Mouse (Mus musculus) layer of hippocampus, postnatal 14 days (tissue): ENCODE measurements at regions not wholly inside any gene's neighbourhood (a gene's known extent, or its start where the extent isn't known, plus 50 kb on each side); places are given as distances from the start of the nearest gene placed in this dataset.

ENCODE experiments used
- DNase-seq, 2 experiments: peaks; one replicate each; pipeline ENCODE4 v3.0.0; 2021 to 2022; ENCODE audit warnings: low spot score in 2 of 2, mixed read lengths in 1 of 2

DNA sequence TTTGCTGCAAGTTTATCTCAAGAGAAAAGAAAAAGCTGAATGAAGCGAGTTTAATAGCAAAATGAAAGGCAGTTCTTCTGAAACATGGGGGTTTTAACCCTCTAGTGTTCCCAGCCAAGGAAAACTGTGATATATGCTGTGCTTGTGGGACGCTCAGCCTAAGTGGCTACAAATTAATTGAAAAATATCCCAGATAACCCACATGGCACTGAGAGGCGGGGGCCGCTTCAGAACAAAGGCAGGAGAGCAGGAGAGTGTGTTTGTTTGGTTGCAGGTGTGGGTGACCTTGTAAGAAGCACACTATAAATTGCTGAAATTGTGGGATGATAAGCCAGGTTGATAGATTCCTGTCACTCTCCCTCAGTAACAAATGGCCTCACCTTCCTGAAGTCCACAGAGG is 154.7 kb upstream of the Mpped2 start:
- DNase-seq, result no peak

DNA sequence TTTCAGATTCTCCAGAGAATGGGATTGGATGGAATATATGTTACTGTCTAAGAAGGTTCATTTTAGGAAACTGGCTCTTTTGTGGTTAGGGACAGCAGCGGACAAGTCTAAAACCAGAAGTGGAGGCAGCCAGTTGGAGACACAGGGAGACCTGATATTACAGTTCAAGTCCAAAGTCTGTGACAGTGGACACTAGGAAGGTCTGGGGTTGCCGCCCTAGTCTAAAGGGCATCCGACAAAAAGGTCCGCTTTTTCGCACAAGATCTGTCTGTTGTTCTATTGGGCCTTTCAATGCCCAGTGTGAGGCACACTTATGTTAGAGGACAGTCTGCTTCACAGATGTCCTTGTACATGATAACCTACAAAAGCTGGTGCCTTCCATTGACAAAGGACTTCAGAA is 152.9 kb upstream of the Mpped2 start:
- no peak for DNase-seq

DNA sequence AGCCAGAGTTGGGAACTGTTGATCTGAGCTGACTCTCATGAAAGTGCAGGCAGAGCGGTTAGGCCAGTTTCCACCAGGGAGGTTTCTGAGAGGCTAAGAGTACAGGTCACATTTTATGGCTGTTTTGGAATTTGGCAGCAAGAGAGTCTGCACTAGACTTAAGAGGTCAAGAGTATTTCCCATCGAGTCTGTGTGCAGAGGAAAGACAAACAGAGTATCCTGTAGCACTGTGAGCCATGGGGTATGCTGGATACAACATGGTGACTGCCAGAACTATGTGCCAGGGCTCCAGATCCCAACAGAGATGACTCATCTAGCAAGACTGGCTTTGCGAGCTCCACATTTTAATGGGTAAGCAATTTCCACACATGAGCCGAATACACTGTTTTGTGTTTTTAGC is 146.0 kb upstream of the Mpped2 start:
- DNase-seq, result peak; percentile 9 to 22

DNA sequence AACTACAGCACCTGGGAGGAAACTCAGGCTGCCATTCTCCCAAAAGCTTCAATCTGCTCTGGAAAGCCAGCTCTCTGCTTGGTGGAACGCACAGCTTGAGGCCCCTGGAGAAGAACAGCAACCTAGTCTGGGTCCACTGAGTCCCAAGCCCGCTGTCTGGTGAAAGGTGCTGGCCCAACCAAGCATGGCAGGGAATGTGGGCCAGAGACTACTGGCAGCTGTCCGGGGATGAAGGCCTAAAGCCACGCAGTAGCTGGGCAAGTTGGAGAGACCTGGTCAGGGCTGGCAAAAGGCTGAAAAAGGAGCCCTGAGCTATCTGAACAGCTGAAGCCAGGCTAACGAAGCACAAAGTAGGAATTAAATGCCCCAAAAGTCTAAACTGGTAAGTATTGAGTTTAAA is 139.4 kb upstream of the Mpped2 start:
- DNase-seq, result no peak

DNA sequence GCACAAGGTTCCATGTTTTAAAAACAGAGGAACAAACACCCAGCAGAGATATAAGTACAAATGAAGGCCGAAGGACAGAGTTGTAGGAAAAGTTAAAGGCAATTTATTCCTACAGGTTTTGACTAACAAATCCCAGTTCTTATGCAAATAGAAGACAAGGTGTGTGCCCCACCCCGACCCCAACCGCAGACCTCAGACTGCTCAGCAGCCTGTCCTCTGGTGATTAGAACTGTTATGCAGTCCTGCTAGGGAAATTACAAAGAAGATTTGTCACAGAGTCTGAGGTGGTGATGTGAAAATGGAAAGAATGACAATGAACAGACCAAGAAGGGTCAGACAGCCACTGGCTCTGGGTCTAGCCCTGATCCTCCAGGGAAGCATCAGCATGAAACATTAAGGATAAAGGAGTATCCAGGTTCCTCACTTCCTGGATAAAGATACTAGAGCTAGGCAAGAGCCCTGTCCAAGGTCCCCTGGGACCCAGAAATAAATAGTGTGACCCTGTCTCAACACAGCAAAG is 131.4 kb upstream of the Mpped2 start:
- no peak for DNase-seq

DNA sequence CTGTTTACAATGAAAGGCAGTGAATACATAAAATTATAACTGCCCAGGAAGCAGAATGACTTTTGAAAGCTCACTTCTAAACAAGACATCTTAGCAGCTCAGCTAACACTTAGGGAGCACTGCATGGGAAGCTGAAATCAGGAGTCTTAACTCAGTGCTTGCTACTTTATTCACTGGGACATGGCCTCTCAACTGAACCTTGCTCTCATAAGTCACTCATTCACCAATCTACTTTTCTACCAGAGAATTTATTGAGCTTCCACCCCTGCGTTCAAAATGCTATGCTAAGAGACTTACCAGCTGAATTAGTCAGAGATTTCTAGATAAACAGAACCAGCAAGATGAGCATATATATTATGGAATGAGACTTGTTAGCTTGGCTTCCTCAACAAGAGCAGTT is 122.8 kb upstream of the Mpped2 start:
- no peak for DNase-seq

DNA sequence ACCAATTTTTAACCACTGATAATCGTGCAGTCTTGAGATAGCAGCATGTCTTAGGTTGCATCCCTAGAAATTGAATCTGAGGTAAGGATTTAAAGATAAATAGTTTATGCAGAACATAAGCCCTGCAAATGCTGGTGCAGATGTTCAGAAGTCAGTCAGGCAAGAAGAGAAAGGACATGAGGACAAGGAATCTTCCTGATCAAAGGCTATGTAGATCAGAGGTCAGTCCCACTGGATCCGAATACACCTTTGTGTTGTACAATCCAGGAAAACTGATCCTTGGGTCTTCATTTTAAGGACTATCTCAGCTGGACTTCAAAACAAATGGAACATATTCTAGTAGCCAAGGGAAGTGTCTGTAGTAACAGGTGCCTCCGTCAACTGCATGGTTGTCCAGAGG is 121.7 kb upstream of the Mpped2 start:
- no peak for DNase-seq

DNA sequence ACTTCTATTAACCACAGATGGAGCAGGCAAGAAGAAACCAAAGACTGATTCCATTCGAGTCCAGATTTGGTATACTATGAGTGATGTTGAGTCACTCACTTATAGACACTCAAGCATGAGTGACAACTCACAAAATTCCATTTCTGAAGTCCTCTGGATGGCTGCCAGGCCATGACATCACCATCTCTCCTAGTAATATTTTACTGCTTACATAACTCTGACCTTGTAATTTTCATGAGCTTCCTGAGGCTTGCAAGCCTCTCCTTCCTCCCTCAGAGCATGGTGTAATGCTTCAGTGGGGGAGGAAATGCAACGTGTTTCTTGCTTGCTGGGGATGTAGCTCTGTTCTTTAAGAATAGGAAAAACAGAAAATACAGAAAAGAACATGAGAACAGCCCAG is 121.2 kb upstream of the Mpped2 start:
- no peak for DNase-seq

DNA sequence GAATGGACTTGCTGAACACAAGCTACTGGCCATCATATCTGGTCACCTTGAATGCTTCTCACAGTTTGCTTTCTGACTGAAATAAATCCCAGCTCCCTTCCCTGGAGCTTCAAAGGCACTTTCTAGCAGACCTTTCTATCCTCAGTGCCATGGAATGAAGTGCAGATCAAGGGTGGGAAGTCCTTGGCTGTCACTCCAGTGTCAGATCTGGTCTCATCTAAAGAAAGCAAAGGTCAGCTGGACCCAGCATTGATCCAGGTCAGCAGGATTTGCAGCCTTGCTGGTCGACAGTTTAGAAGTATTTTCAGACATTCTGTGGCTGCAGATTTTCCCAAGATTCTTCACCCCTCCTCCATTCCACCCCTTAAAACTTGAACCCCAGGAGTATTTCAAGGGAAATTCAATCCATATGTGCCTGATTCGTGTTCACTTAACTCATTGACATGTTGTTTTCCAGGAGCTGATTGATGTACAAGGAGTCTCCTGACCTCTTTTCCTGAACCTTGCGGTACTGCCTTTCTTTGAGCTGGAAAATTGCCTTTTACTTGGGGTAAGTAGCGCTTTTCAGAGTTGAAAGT is 116.2 kb upstream of the Mpped2 start:
- no peak for DNase-seq

DNA sequence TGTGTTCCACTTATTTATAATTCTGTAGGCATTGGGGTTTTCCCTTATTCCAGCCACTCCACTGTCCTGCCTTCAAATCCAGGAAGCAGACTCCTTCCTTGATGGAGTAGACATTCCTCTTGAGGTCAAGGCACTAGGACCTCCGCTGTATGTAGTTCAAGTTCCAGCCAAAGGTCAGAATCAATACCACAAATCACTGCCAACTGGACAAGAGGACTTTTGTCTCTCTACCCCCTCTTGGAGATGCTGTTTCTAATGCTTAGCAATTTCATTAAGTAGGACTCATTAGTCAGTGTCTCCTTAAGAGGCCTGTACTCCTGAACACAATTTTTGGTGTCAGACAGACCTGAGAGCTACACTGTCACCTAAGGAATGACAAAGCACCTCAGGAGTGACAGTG is 115.0 kb upstream of the Mpped2 start:
- DNase-seq, result no peak

DNA sequence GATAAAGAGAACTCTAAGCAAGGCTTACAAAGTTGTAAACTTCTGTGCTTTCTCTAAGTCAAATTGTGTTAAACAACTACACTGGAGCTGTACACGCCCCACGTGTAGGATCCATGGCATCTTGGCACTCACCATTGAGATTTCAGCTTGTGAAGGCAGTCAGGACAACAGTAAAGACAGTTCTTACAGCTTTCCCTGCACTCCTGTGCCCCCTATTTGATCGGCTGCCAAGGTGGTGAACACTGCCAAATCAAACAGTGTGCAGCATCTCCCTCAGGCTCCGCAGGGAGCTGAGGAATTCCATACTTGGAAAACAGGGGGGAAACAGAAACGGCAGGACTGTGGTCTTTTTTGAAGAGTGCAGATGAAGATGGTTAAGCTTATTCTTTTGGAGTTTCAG is 112.4 kb upstream of the Mpped2 start:
- peak; percentile 3 to 4 for DNase-seq

DNA sequence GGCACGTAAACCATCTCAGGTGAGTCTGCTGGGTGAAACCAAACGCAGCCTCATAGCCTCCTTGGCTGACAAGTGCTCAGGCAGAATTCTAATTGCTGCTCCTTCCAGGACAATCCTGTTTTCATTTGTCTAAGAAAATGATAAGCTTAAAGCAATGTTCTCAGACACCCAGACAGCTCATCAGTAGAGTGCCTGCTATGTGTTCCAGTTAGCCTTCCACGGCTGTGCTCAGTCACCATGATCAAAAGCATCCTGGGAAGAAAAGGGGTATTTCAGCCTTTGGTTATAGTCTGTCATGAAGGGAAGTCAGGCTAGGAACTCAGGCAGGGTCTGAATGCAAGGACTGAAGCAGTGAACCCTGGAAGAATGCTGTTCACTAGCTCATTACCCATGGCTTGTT is 71.8 kb upstream of the Mpped2 start:
- no peak for DNase-seq

DNA sequence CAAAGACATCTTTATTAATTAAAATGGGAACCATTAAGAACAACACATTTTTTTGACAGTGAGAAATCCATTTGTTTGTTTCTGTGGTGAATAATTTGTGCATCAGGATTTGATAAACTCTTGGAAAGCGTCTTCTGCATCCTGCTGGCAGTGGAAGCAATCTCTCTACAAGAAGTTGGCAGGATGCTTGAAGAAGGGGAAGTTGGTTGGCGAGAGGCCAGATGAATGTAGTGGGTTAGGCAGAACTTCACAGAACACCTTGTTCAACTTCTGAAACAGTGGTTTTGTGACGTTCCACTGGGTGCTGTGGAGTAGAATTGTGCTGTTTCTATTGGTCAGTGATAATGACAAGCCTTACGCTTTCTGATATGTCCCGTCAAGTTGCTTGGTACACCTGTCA is 70.7 kb upstream of the Mpped2 start:
- DNase-seq, result peak in 1 of 2 experiments; percentile 4

DNA sequence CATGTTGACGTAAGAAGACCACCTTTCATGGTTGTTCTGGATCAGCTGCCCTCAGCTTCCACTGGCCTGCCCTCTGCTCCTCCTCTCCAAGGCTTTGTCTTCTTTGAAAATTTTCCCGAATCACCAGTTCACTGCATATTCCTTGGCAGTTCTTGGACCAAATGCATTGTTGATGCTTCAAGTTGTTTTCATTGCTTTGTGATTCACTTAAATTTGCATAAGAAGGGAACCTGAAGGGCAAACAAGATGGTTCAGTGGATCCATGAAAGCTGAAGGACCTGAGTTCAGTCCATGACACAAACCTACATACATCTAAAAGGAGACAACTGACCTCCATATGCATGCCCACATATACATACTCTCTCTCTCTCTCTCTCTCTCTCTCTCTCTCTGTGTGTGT is 69.4 kb upstream of the Mpped2 start:
- no peak for DNase-seq

DNA sequence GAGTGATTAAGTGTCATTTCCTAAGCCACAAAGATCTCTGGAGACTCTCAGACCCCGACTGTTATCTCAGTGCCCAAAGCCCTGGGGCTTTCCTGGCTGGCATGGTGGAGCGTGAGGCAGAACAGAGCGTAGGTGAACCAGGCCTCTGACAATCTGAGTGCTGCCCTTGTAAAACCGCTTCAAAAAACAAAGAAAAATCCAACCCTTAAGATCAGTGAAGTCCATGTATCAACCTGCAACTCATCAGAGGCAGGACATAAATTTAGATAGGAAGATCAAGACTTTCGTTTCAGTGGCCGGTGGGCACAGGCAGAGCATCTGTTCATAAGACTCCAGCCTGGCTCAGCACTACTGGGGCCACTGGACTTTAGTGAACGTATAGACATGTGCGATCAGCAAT is 61.1 kb upstream of the Mpped2 start:
- no peak for DNase-seq
